Mouse (Mus musculus): ENCODE data around the gene Dcst2. TPM values are rescaled to one million over a fixed set of nuclear protein-coding genes. Genes with fewer than 3 reads are reported as not detected.
A peak's percentile ranks its signal among the peaks of the same experiment; 100 is the strongest.

The Dcst2 gene
- polyA plus RNA-seq, 1 experiment from 2014 or later, result 0.23 TPM

- H3K36me3 ChIP-seq (ENCODE audit: control insufficient read depth, insufficient read depth, low read length), result no peaks in the 10 kb centered on the region
- no peak overlapping the region for H3K27ac ChIP-seq (replicated peaks; ENCODE audit: low read depth, low read length)
- DNase-seq (ENCODE audit: low spot score) (no peak), ATAC-seq (ENCODE audit: insufficient number of reproducible peaks, low FRiP score, low TSS enrichment, low read depth) (no peak)
- H3K9me3 ChIP-seq (ENCODE audit: control insufficient read depth, low read length), result no peaks in the 10 kb centered on the region
- H3K27me3 ChIP-seq (ENCODE audit: control insufficient read depth, insufficient read depth, low read length), result no peaks in the 10 kb centered on the region
- H3K9ac ChIP-seq (ENCODE audit: low read length), result no peak overlapping the region
- no peak overlapping the region for H3K4me3 ChIP-seq (ENCODE audit: low read depth, low read length)
- H3K4me2 ChIP-seq (ENCODE audit: low read depth, severe bottlenecking), result no peak overlapping the region; the same call in 1 of the 2 replicates
- H3K4me1 ChIP-seq (ENCODE audit: control insufficient read depth, insufficient read depth, low read length), result no peaks in the 10 kb centered on the region
- WGBS, result 68% methylated on average over 8 of the region's 8 CpGs
Observed at GRCm38 (mm10) chr3:89364631-89365030, 2.9 kb downstream of the Dcst2 start.

- Histone ChIP-seq H3K4me1 (ENCODE audit: control insufficient read depth, insufficient read depth, low read length) (no peaks in the 10 kb centered on the region), H3K4me3 (ENCODE audit: low read depth, low read length) (no peak within 1 kb of the TSS), H3K4me2 (ENCODE audit: low read depth, severe bottlenecking) (no peak within 1 kb of the TSS; the same call in 1 of the 2 replicates), H3K9me3 (ENCODE audit: control insufficient read depth, low read length) (no peaks in the 10 kb centered on the region), H3K27ac (replicated peaks; ENCODE audit: low read depth, low read length) (no peak within 1 kb of the TSS), H3K36me3 (ENCODE audit: control insufficient read depth, insufficient read depth, low read length) (no peaks in the 10 kb centered on the region), H3K9ac (ENCODE audit: low read length) (no peak within 1 kb of the TSS), H3K27me3 (ENCODE audit: control insufficient read depth, insufficient read depth, low read length) (no peaks in the 10 kb centered on the region)
- 91% methylated on average over 11 of the region's 11 CpGs for whole genome bisulfite sequencing
- ATAC-seq (ENCODE audit: insufficient number of reproducible peaks, low FRiP score, low TSS enrichment, low read depth) (no peak), DNase-seq (ENCODE audit: low spot score) (no peak)
Observed at GRCm38 (mm10) chr3:89365153-89365485, 3.3 kb downstream of the Dcst2 start, which contains the start of gene Dcst1. Gene Dcst1, minus strand, starts transcription at chr3:89365253.

GRCm38 (mm10) chr3:89365486-89366414 is 4.0 kb downstream of the Dcst2 start:
- Histone ChIP-seq H3K9ac (ENCODE audit: low read length) (no peak overlapping the region), H3K4me3 (ENCODE audit: low read depth, low read length) (no peak overlapping the region), H3K36me3 (ENCODE audit: control insufficient read depth, insufficient read depth, low read length) (no peaks in the 10 kb centered on the region), H3K27me3 (ENCODE audit: control insufficient read depth, insufficient read depth, low read length) (no peaks in the 10 kb centered on the region), H3K4me2 (ENCODE audit: low read depth, severe bottlenecking) (no peak overlapping the region), H3K27ac (replicated peaks; ENCODE audit: low read depth, low read length) (no peak overlapping the region), H3K4me1 (ENCODE audit: control insufficient read depth, insufficient read depth, low read length) (no peaks in the 10 kb centered on the region), H3K9me3 (ENCODE audit: control insufficient read depth, low read length) (no peaks in the 10 kb centered on the region)
- ATAC-seq (ENCODE audit: insufficient number of reproducible peaks, low FRiP score, low TSS enrichment, low read depth) (no peak), DNase-seq (ENCODE audit: low spot score) (no peak)
- WGBS, result 70% methylated on average over 20 of the region's 20 CpGs

GRCm38 (mm10) chr3:89367338-89367737 is 5.6 kb downstream of the Dcst2 start:
- H3K9me3 ChIP-seq (ENCODE audit: control insufficient read depth, low read length), result no peaks in the 10 kb centered on the region
- H3K4me2 ChIP-seq (ENCODE audit: low read depth, severe bottlenecking), result no peak overlapping the region
- no peak for DNase-seq (ENCODE audit: low spot score)
- H3K4me3 ChIP-seq (ENCODE audit: low read depth, low read length), result no peak overlapping the region
- 60% methylated on average over 11 of the region's 11 CpGs for WGBS
- H3K27me3 ChIP-seq (ENCODE audit: control insufficient read depth, insufficient read depth, low read length), result no peaks in the 10 kb centered on the region
- H3K4me1 ChIP-seq (ENCODE audit: control insufficient read depth, insufficient read depth, low read length), result no peaks in the 10 kb centered on the region
- no peak overlapping the region for H3K9ac ChIP-seq (ENCODE audit: low read length)
- H3K27ac ChIP-seq (replicated peaks; ENCODE audit: low read depth, low read length), result no peak overlapping the region
- ATAC-seq (ENCODE audit: insufficient number of reproducible peaks, low FRiP score, low TSS enrichment, low read depth), result 0 out of 2 replicates have a peak, but pooled peaks have one; percentile 57
- no peaks in the 10 kb centered on the region for H3K36me3 ChIP-seq (ENCODE audit: control insufficient read depth, insufficient read depth, low read length)

- Histone ChIP-seq H3K4me3 (ENCODE audit: low read depth, low read length) (no peak overlapping the region), H3K9ac (ENCODE audit: low read length) (no peak overlapping the region), H3K36me3 (ENCODE audit: control insufficient read depth, insufficient read depth, low read length) (no peaks in the 10 kb centered on the region), H3K9me3 (ENCODE audit: control insufficient read depth, low read length) (no peaks in the 10 kb centered on the region), H3K4me2 (ENCODE audit: low read depth, severe bottlenecking) (no peak overlapping the region), H3K27ac (replicated peaks; ENCODE audit: low read depth, low read length) (no peak overlapping the region), H3K4me1 (ENCODE audit: control insufficient read depth, insufficient read depth, low read length) (peaks cover 3% of the 10 kb centered on the region; the same call in 1 of the 2 replicates), H3K27me3 (ENCODE audit: control insufficient read depth, insufficient read depth, low read length) (no peaks in the 10 kb centered on the region)
- ATAC-seq (ENCODE audit: insufficient number of reproducible peaks, low FRiP score, low TSS enrichment, low read depth) (no peak), DNase-seq (ENCODE audit: low spot score) (no peak)
- WGBS, result 41% methylated on average over 5 of the region's 5 CpGs
Observed at GRCm38 (mm10) chr3:89373581-89374231, 11.9 kb downstream of the Dcst2 start.

- Histone ChIP-seq H3K27ac (replicated peaks; ENCODE audit: low read depth, low read length) (no peak overlapping the region), H3K9me3 (ENCODE audit: control insufficient read depth, low read length) (no peaks in the 10 kb centered on the region), H3K36me3 (ENCODE audit: control insufficient read depth, insufficient read depth, low read length) (no peaks in the 10 kb centered on the region), H3K4me3 (ENCODE audit: low read depth, low read length) (no peak overlapping the region), H3K9ac (ENCODE audit: low read length) (no peak overlapping the region), H3K4me1 (ENCODE audit: control insufficient read depth, insufficient read depth, low read length) (peaks cover 3% of the 10 kb centered on the region; the same call in 1 of the 2 replicates), H3K4me2 (ENCODE audit: low read depth, severe bottlenecking) (no peak overlapping the region; the same call in 1 of the 2 replicates), H3K27me3 (ENCODE audit: control insufficient read depth, insufficient read depth, low read length) (no peaks in the 10 kb centered on the region)
- no peak for DNase-seq (ENCODE audit: low spot score)
- 80% methylated on average over 4 of the region's 4 CpGs for WGBS
- ATAC-seq (ENCODE audit: insufficient number of reproducible peaks, low FRiP score, low TSS enrichment, low read depth), result peak; percentile 19; the same call in 1 of the 2 replicates
Observed at GRCm38 (mm10) chr3:89377831-89378230, 16.1 kb downstream of the Dcst2 start.

GRCm38 (mm10) chr3:89378394-89379067 is 16.8 kb downstream of the Dcst2 start:
- ATAC-seq (ENCODE audit: insufficient number of reproducible peaks, low FRiP score, low TSS enrichment, low read depth) (peak; percentile 85), DNase-seq (ENCODE audit: low spot score) (peak; percentile 91)
- Histone ChIP-seq H3K36me3 (ENCODE audit: control insufficient read depth, insufficient read depth, low read length) (no peaks in the 10 kb centered on the region), H3K4me3 (ENCODE audit: low read depth, low read length) (peak overlapping the region; percentile 51), H3K4me2 (ENCODE audit: low read depth, severe bottlenecking) (peak overlapping the region; percentile 80), H3K27me3 (ENCODE audit: control insufficient read depth, insufficient read depth, low read length) (no peaks in the 10 kb centered on the region), H3K9me3 (ENCODE audit: control insufficient read depth, low read length) (no peaks in the 10 kb centered on the region), H3K27ac (replicated peaks; ENCODE audit: low read depth, low read length) (0 out of 2 replicates have a peak overlapping the region, but pooled peaks have one; percentile 14), H3K9ac (ENCODE audit: low read length) (peak overlapping the region; percentile 68), H3K4me1 (ENCODE audit: control insufficient read depth, insufficient read depth, low read length) (0 out of 2 replicates have a peak, but pooled peaks cover 3% of the 10 kb centered on the region)
- under 1% methylated on average over 28 of the region's 29 CpGs for WGBS

Data from limb, embryonic 11.5 days (tissue).